Mouse (Mus musculus): ENCODE measurements around the gene Ap3s2.

- TF ChIP-seq POLR2A (IDR thresholded peaks at IDR 0.05; ENCODE audit: borderline replicate concordance, low read depth, low read length) (no peak), CTCF (IDR thresholded peaks at IDR 0.05; ENCODE audit: low read depth, low read length) (no peak)
Measured at GRCm38 (mm10) chr7:79934461-79934860, 14.0 kb upstream of the Ap3s2 start.
